Mouse (Mus musculus) olfactory bulb, adult 2 months (tissue): ENCODE results near the gene Slc23a3. TPM values are rescaled to one million over a fixed set of nuclear protein-coding genes. Genes with fewer than 3 reads are reported as not detected.

Experiments
- H3K27ac ChIP-seq: fragments of 200-500 bp; 2 replicates; pipeline ENCODE4 v1.5.1; 2012; ENCODE audit warnings: low read depth, low read length; ENCODE audit not compliant: insufficient read depth
- H3K4me1 ChIP-seq: fragments of 200-500 bp; 2 replicates; pipeline ENCODE4 v1.6.1; 2012; ENCODE audit warnings: low read length; ENCODE audit not compliant: control insufficient read depth, insufficient read depth
- H3K4me3 ChIP-seq: fragments of 200-500 bp; 2 replicates; pipeline ENCODE4 v1.5.1; 2012; ENCODE audit warnings: mild to moderate bottlenecking, low read depth, low read length, moderate library complexity; ENCODE audit not compliant: insufficient read depth
- CTCF ChIP-seq: fragments of 200-500 bp; IDR thresholded peaks from 2 replicates; pipeline ENCODE4 v1.5.1; 2012; ENCODE audit warnings: low read depth, mild to moderate bottlenecking, low read length, moderate library complexity; ENCODE audit not compliant: insufficient read depth
- POLR2A ChIP-seq: fragments of 200-500 bp; IDR thresholded peaks from 2 replicates; pipeline ENCODE4 v1.6.1; 2012; ENCODE audit warnings: mild to moderate bottlenecking, low read depth, low read length, moderate library complexity; ENCODE audit not compliant: insufficient read depth
- WGBS: fragments of 180-500 bp; shearing (Covaris S2); methylation state at CpG from one replicate; pipeline ENCODE4 v1.1.7; 2018; 5-methylcytosine and 5-hydroxymethylcytosine counted together
- polyA plus RNA-seq: library from polyadenylated mRNA; stranded (reverse); fragments of >200 nt; gene quantifications from 2 replicates; pipeline ENCODE4 v1.2.4, GENCODE M21; 2012; ENCODE audit warnings: low replicate concordance; ENCODE audit not compliant: missing spikeins, insufficient read depth, insufficient read length

Slc23a3 gene
- polyA plus RNA-seq, 1 experiment, result not detected

- Histone ChIP-seq H3K27ac (no peak overlapping the region), H3K4me3 (no peak overlapping the region), H3K4me1 (no peaks in the 10 kb centered on the region)
- TF ChIP-seq POLR2A (no peak), CTCF (no peak)
- 80% methylated on average over 3 of the region's 3 CpGs for WGBS
Measured at GRCm38 (mm10) chr1:75122211-75122610, 11.5 kb downstream of the Slc23a3 start.

Other genes starting within 250 kb of the Slc23a3 start
- gene Fev, start 248.5 kb downstream of the Slc23a3 start, polyA plus RNA-seq, result not detected in 2 replicates
- not detected in 2 replicates for gene Cryba2, start 240.7 kb downstream of the Slc23a3 start, polyA plus RNA-seq
- not detected in 2 replicates for gene Cfap65, start 198.3 kb downstream of the Slc23a3 start, polyA plus RNA-seq
- not detected in 2 replicates for gene Ihh, start 182.2 kb downstream of the Slc23a3 start, polyA plus RNA-seq
- not detected in 2 replicates for gene Nhej1, start 8.7 kb downstream of the Slc23a3 start, polyA plus RNA-seq
- 190 TPM in 1 of 2 replicates, not detected in the other for gene Cnppd1, start 8.8 kb upstream of the Slc23a3 start, polyA plus RNA-seq
- not detected in 2 replicates for gene Retreg2, start 8.9 kb upstream of the Slc23a3 start, polyA plus RNA-seq
- gene Zfand2b, start 34.8 kb upstream of the Slc23a3 start, polyA plus RNA-seq, result not detected in 2 replicates
- gene Abcb6, start 46.5 kb upstream of the Slc23a3 start, polyA plus RNA-seq, result not detected in 2 replicates
- not detected in 2 replicates for gene Ankzf1, start 58.3 kb upstream of the Slc23a3 start, polyA plus RNA-seq
- gene Atg9a, start 58.3 kb upstream of the Slc23a3 start, polyA plus RNA-seq, result not detected in 2 replicates
- gene Glb1l, start 76.9 kb upstream of the Slc23a3 start, polyA plus RNA-seq, result not detected in 2 replicates
- gene Stk16, start 76.9 kb upstream of the Slc23a3 start, polyA plus RNA-seq, result not detected in 2 replicates
- gene Tuba4a, start 86.0 kb upstream of the Slc23a3 start, polyA plus RNA-seq, result not detected in 2 replicates
- gene A630095N17Rik, start 98.2 kb upstream of the Slc23a3 start, polyA plus RNA-seq, result not detected in 2 replicates
- not detected in 2 replicates for gene Dnajb2, start 102.5 kb upstream of the Slc23a3 start, polyA plus RNA-seq
- not detected in 2 replicates for gene Ptprn, start 130.6 kb upstream of the Slc23a3 start, polyA plus RNA-seq
- gene Resp18, start 144.5 kb upstream of the Slc23a3 start, polyA plus RNA-seq, result not detected in 2 replicates
- not detected in 2 replicates for gene Dnpep, start 184.1 kb upstream of the Slc23a3 start, polyA plus RNA-seq
- gene Des, start 226.4 kb upstream of the Slc23a3 start, polyA plus RNA-seq, result not detected in 2 replicates
- gene Speg, start 241.4 kb upstream of the Slc23a3 start, polyA plus RNA-seq, result not detected in 2 replicates